Mouse (Mus musculus): ENCODE measurements around the gene Prom1. TPM values are rescaled to one million over a fixed set of nuclear protein-coding genes. Genes with fewer than 3 reads are reported as not detected.

Gene Prom1
- polyA plus RNA-seq, 1 experiment = not detected

DNA sequence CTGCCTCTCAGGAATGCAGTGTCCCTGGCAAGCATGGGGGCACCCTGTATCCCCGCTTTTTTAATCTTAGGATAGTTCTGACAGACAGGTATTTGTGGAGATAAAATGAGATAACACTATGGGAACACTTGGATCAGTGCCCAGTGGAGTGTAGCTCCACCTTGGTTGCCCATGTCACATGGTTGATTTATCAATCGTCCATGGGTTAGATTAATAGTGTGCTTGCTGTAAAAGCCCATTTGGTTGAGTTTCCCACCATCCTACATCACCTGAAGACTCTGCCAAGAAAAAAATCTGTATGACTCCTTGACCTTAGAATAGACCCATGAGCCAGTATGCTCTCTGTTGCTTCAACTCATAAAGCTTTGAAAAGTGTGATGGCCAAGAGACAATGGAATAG is 131.3 kb downstream of the Prom1 start:
- TF ChIP-seq GATA1 (IDR thresholded peaks at IDR 0.05; ENCODE audit: low read length) = no peak
- no peak for TF ChIP-seq TAL1 (IDR thresholded peaks at IDR 0.05; ENCODE audit: low read length)
- no peaks in the 10 kb centered on the region for H3K9me3 ChIP-seq (ENCODE audit: control insufficient read depth, low read length)
- no peaks in the 10 kb centered on the region for H3K4me1 ChIP-seq (ENCODE audit: control insufficient read depth)
- H3K27me3 ChIP-seq (ENCODE audit: control insufficient read depth) = no peaks in the 10 kb centered on the region
- no peak overlapping the region for H3K4me3 ChIP-seq (replicated peaks)
- no peaks in the 10 kb centered on the region for H3K36me3 ChIP-seq (ENCODE audit: control insufficient read depth)

DNA sequence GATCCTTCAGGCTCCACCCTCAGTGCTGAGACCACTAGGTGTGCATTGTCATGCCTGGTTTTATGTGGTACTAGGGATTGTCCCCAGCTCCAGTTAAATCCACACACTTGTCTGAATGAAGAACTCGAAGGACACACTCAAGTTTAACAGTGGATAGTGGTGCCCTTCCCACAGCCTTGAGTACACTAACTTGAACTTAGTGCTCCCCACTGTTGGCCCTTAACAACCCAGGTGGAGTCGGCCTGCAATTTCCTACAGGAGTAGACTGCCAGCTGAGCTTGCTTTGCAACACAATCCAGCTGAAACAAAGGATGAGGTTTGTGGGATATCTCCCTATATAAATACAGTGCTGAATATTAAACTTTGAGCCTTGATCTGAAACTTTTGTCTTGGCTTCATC is 133.2 kb downstream of the Prom1 start:
- H3K4me3 ChIP-seq (replicated peaks) = no peak overlapping the region
- no peaks in the 10 kb centered on the region for H3K27me3 ChIP-seq (ENCODE audit: control insufficient read depth)
- no peaks in the 10 kb centered on the region for H3K4me1 ChIP-seq (ENCODE audit: control insufficient read depth)
- no peaks in the 10 kb centered on the region for H3K9me3 ChIP-seq (ENCODE audit: control insufficient read depth, low read length)
- H3K36me3 ChIP-seq (ENCODE audit: control insufficient read depth) = no peaks in the 10 kb centered on the region
- TF ChIP-seq TAL1 (IDR thresholded peaks at IDR 0.05; ENCODE audit: low read length) (no peak), GATA1 (IDR thresholded peaks at IDR 0.05; ENCODE audit: low read length) (no peak)

DNA sequence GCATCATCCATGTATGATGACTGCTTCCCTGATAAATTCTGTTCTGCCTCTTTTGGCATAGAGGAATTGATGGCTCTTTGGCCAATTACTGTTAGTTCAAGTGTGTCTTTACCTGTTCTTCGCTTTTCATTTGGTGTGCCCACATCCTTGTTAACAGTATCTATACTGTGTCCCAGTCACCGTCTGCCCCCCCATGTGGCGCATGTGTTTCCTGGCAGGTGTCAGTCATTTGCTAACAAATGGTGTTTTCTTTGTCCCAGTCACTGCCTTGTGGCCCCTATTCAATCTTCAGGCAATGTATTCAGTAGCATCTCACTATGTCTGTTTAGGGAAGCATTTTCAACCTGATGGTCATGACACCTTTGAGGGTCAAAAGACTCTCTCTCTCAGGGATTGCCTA is 140.8 kb downstream of the Prom1 start:
- H3K9me3 ChIP-seq (ENCODE audit: control insufficient read depth, low read length) = no peaks in the 10 kb centered on the region
- TF ChIP-seq GATA1 (IDR thresholded peaks at IDR 0.05; ENCODE audit: low read length) (no peak), TAL1 (IDR thresholded peaks at IDR 0.05; ENCODE audit: low read length) (no peak)
- no peaks in the 10 kb centered on the region for H3K4me1 ChIP-seq (ENCODE audit: control insufficient read depth)
- H3K36me3 ChIP-seq (ENCODE audit: control insufficient read depth) = no peaks in the 10 kb centered on the region
- no peak overlapping the region for H3K4me3 ChIP-seq (replicated peaks)
- H3K27me3 ChIP-seq (ENCODE audit: control insufficient read depth) = no peaks in the 10 kb centered on the region

DNA sequence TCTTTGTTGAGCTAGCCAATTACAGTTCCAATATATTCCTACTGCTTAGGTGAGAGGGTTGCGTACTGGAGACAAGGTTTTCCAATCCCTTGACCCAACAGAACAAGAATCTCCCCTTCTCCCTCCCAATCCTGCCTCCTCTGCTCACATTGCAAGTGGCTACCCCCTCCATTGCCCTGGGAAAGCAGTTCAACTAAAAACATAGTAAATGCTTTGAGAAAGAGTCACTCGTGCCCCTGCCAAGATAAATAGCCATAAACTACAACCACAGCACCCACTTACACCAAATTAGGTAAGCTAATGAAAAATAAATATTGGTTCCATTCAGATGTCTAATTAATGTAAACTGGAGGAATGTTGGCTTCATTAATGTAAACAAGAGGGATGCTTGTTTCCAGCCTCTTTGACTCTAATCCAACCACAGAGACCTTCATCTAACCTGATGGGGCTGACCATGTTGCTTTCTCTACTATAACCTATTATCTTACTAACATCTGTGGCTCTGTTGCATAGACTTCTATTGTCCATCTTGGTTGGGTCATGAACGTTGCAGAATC is 141.9 kb downstream of the Prom1 start:
- H3K27me3 ChIP-seq (ENCODE audit: control insufficient read depth) = no peaks in the 10 kb centered on the region
- no peak for TF ChIP-seq TAL1 (IDR thresholded peaks at IDR 0.05; ENCODE audit: low read length)
- TF ChIP-seq GATA1 (IDR thresholded peaks at IDR 0.05; ENCODE audit: low read length) = no peak
- H3K4me3 ChIP-seq (replicated peaks) = no peak overlapping the region
- H3K9me3 ChIP-seq (ENCODE audit: control insufficient read depth, low read length) = no peaks in the 10 kb centered on the region
- H3K36me3 ChIP-seq (ENCODE audit: control insufficient read depth) = no peaks in the 10 kb centered on the region
- no peaks in the 10 kb centered on the region for H3K4me1 ChIP-seq (ENCODE audit: control insufficient read depth)

DNA sequence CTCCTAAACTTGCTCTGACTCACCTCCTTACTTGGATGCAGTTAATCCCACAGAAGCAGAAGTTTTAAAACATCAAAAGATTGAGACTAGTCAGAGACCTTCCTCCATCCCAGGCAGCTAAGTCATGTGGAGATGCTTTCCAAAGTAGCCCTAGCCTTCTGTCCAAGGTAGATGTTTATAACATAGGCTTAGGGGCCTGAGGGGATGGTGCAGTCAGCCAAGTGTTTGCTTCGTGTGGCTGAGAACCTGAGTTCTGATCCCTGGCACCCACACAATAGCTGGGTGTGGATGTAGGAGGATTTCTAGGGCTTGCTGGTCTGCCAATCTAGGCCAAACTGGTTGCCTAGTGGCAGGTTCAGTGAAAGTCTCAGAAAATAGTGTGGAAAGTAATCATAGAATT is 148.6 kb downstream of the Prom1 start:
- H3K4me3 ChIP-seq (replicated peaks) = no peak overlapping the region
- peaks cover 5% of the 10 kb centered on the region for H3K4me1 ChIP-seq (ENCODE audit: control insufficient read depth)
- TF ChIP-seq TAL1 (IDR thresholded peaks at IDR 0.05; ENCODE audit: low read length) = no peak
- TF ChIP-seq GATA1 (IDR thresholded peaks at IDR 0.05; ENCODE audit: low read length) = no peak
- no peaks in the 10 kb centered on the region for H3K36me3 ChIP-seq (ENCODE audit: control insufficient read depth)
- H3K27me3 ChIP-seq (ENCODE audit: control insufficient read depth) = peaks cover 7% of the 10 kb centered on the region
- H3K9me3 ChIP-seq (ENCODE audit: control insufficient read depth, low read length) = no peaks in the 10 kb centered on the region

DNA sequence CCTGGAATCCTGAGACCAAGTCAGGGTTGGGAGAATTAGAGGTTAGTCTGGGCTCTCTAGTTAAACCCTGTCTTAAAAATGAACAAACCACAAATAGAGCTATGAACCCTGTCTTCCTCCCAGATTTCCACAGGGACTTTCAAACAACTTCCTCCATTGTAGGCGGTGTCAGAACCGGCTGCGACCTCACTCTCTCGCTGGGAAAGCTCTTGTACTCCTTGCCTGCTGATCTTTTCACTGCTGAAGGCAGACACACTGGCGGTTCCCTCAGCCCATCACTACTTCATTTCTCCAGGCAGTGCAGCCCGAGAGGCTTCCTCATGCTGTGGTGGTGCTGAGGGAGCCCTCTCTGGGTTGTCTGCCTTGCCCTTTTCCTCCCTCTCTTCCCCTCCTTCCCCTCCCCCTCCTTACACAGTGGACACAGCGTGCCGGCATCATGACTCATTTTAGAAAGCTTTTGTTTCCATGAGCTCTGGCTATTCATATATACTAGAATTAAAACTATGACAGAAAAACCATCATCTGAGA is 153.0 kb downstream of the Prom1 start:
- no peaks in the 10 kb centered on the region for H3K9me3 ChIP-seq (ENCODE audit: control insufficient read depth, low read length)
- peaks cover 11% of the 10 kb centered on the region for H3K4me1 ChIP-seq (ENCODE audit: control insufficient read depth)
- H3K36me3 ChIP-seq (ENCODE audit: control insufficient read depth) = no peaks in the 10 kb centered on the region
- H3K27me3 ChIP-seq (ENCODE audit: control insufficient read depth) = peaks cover 15% of the 10 kb centered on the region
- TF ChIP-seq TAL1 (IDR thresholded peaks at IDR 0.05; ENCODE audit: low read length) (no peak), GATA1 (IDR thresholded peaks at IDR 0.05; ENCODE audit: low read length) (no peak)
- no peak overlapping the region for H3K4me3 ChIP-seq (replicated peaks)

DNA sequence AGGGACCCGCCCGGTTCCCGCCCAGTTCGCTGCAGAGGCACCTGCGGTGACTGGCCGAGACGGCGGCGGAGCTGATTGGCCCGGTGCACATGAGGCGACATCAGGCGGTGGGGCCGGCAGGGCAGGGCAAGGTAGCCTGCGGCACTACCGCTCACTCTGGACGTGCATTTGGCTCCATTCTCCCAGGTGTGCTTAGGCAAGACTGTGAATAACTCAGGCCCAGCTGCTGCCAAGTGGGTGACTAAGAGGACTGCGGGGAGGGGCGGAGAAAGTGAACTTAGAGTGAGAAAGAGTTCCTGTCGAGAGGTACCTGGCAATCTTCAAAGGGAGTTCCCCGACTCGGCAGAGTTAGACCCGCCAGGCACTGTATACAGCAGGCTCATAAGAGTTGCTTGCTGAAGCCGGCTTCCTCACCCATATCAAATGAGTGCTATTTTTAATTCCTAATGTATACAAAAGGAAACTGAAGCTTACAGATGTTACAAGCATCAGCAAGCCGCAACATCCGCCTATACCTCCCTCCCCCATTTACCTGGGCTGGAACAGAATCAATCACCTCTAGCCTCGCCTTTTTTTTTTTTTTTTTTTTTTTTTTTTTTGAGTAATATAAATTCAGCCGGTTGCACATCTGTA is 153.6 kb downstream of the Prom1 start:
- Histone ChIP-seq H3K4me1 (ENCODE audit: control insufficient read depth) (peaks cover 11% of the 10 kb centered on the region), H3K9me3 (ENCODE audit: control insufficient read depth, low read length) (no peaks in the 10 kb centered on the region), H3K36me3 (ENCODE audit: control insufficient read depth) (no peaks in the 10 kb centered on the region), H3K27me3 (ENCODE audit: control insufficient read depth) (peaks cover 15% of the 10 kb centered on the region), H3K4me3 (replicated peaks) (peak overlapping the region; percentile 50)
- TF ChIP-seq TAL1 (IDR thresholded peaks at IDR 0.05; ENCODE audit: low read length) (no peak; the same call in 2 of the 3 replicates), GATA1 (IDR thresholded peaks at IDR 0.05; ENCODE audit: low read length) (no peak)

DNA sequence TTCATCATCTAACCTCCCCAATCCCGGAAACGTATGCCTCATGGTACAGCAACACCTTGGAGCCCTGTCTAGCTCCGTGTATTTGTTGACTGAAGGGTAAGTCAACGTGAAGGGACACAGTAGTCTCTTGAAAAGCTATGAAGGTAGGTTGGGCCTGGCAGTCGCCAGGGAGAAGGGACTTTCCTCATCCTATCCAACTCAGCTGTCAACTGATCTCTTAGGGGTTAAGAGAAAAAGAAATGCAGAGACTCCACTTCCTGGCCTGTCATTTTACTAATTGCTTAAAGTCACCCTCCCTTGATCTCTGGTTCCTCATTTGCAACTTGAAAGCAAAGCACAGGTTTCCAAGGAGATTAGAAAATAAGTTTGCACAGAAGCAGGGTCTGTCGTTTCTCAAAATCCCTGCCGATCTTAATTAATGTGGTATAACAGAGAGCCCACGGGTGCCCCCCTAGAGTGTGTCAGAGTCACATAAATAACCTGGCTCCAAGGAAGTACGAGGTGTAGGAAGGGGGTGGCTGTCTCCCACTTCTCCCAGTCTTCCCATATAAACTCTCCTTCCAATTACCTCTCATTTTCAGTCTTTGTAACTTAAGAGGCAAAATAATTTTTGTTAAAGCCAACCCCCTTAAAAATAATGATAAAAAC is 154.4 kb downstream of the Prom1 start:
- Histone ChIP-seq H3K4me3 (replicated peaks) (no peak overlapping the region), H3K4me1 (ENCODE audit: control insufficient read depth) (peaks cover 11% of the 10 kb centered on the region), H3K9me3 (ENCODE audit: control insufficient read depth, low read length) (no peaks in the 10 kb centered on the region), H3K27me3 (ENCODE audit: control insufficient read depth) (peaks cover 15% of the 10 kb centered on the region), H3K36me3 (ENCODE audit: control insufficient read depth) (no peaks in the 10 kb centered on the region)
- TF ChIP-seq GATA1 (IDR thresholded peaks at IDR 0.05; ENCODE audit: low read length) (no peak), TAL1 (IDR thresholded peaks at IDR 0.05; ENCODE audit: low read length) (no peak)

Other genes with a start within 250 kb of the Prom1 start
- 0.01 TPM in 1 of 2 replicates, not detected in the other for gene Cd38, start 233.5 kb downstream of the Prom1 start, polyA plus RNA-seq (2012)
- gene Gm7879, start 188.9 kb downstream of the Prom1 start, polyA plus RNA-seq (2012) = 0.28 TPM in 1 of 2 replicates, not detected in the other
- not detected in 2 replicates for gene Fgfbp1, start 120.3 kb downstream of the Prom1 start, polyA plus RNA-seq (2012)
- gene Tapt1, start 124.6 kb upstream of the Prom1 start, polyA plus RNA-seq (2012) = 1.5 and 1.8 TPM in 2 replicates